Mouse (Mus musculus) cerebellum, adult 9-11 months (tissue): Measurements from ENCODE around the gene Sntb2.

ENCODE experiments used
- DNase-seq: peaks from one replicate; pipeline ENCODE4 v3.0.0; 2022

Gene Sntb2

DNA sequence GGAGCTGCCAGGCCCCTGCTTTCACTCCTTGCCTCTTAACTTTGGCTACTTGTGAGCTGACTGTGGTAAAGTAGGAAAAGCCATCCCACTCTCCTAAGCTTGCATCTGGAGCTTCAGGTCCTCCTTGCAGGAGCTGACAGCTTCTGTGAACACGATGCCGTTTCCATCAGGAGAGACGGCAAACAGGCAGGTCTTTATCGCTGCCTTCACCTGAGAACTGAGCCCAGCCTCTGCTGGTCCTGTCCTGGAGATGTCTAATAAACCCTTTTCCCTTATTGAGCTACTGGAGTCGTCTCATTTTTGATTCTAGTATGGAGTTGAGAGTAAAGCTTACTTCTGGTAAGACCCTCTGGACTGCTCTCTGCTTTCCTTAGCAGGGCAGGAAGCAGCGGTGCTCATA is 109.9 kb downstream of the Sntb2 start:
- no peak for DNase-seq

DNA sequence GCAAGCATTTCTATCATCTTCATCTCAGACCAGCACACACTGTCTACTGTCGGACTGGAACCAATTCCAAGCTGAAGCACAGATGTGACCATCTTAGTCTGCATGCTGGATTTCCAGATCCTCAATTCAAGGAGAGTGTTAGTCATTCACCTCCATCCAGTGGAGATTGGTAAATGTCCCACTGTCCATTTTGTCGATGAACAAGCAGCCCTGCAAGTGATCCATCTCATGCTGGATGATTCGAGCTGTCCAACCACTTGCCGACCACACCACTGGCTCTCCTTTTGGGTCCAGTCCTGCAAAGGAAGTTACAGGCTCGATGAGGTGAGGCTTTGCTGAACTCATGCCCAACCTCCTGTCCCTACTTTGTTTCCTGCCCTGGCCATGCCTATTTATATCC is 111.4 kb downstream of the Sntb2 start:
- DNase-seq = no peak

GRCm38 (mm10) chr8:107048061-107048941 is 112.8 kb downstream of the Sntb2 start, which contains the start of gene Pdf:
Gene Pdf (minus strand): TSS chr8:107048614.
- DNase-seq = peak; percentile 89

DNA sequence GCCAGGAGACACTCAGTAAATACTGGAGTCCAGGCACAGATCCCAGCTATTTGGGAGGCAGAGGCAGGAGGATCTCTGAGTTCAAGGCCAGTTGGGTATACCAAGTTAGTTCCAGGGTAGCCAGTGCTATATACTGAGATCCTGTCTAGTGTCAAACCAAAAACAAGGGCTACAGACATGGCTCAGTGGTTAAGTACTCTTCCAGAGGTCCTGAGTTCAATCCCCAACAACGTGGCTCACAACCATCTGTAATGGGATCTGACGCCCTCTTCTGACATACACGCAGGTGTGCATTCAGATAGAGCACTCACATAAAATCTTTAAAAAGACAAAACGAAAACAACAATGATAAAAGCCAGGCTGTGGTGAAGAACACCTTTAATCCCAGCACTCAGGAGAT is 113.9 kb downstream of the Sntb2 start:
- DNase-seq = no peak

- no peak for DNase-seq
Measured at GRCm38 (mm10) chr8:107052046-107052445, 116.5 kb downstream of the Sntb2 start.

- peak; percentile 97 for DNase-seq
Measured at GRCm38 (mm10) chr8:107056076-107056972, 120.8 kb downstream of the Sntb2 start, which contains the start of the genes Cog8 and Nip7. Gene Cog8 (minus strand): TSS chr8:107056689. Gene Nip7 (plus strand): TSS chr8:107056877.

GRCm38 (mm10) chr8:107056973-107057369 is 121.4 kb downstream of the Sntb2 start:
- peak; percentile 73 for DNase-seq

DNA sequence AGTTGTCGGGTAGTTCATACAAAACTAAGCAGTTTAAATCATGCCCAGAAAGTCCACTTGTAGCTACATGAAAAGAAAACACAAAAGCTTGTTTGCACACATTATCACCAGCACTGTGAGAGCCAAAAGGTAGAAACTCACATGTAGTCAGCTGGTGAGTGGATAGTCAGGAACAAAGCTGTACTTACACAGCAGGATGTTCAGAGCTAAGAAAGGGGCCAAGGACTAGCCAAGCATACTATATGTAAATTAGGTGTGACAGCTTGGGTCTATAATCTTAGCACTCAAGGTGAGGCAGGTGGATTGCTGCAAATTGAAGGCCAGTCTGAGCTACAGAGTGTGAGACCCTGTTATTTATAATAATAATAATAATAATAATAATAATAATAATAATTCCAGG is 127.1 kb downstream of the Sntb2 start:
- DNase-seq = no peak

- DNase-seq = no peak
Measured at GRCm38 (mm10) chr8:107065511-107066496, 130.3 kb downstream of the Sntb2 start, which contains the start of gene Tmed6. Gene Tmed6 (minus strand): TSS chr8:107065644.
